Mouse (Mus musculus) urinary bladder, adult 18-20 months (tissue): ENCODE data around the gene Fgfr2.
"Not testable (repeated sequence)": the region's sequence is repeated elsewhere in the genome, so short reads cannot be mapped to it uniquely, and the experiment has no call there.

Experiments
- DNase-seq, 2 experiments: peaks; one replicate each; pipeline ENCODE4 v3.0.0; 2022; ENCODE audit warnings: low spot score in 2 of 2, mixed read lengths in 2 of 2

Gene Fgfr2

DNA sequence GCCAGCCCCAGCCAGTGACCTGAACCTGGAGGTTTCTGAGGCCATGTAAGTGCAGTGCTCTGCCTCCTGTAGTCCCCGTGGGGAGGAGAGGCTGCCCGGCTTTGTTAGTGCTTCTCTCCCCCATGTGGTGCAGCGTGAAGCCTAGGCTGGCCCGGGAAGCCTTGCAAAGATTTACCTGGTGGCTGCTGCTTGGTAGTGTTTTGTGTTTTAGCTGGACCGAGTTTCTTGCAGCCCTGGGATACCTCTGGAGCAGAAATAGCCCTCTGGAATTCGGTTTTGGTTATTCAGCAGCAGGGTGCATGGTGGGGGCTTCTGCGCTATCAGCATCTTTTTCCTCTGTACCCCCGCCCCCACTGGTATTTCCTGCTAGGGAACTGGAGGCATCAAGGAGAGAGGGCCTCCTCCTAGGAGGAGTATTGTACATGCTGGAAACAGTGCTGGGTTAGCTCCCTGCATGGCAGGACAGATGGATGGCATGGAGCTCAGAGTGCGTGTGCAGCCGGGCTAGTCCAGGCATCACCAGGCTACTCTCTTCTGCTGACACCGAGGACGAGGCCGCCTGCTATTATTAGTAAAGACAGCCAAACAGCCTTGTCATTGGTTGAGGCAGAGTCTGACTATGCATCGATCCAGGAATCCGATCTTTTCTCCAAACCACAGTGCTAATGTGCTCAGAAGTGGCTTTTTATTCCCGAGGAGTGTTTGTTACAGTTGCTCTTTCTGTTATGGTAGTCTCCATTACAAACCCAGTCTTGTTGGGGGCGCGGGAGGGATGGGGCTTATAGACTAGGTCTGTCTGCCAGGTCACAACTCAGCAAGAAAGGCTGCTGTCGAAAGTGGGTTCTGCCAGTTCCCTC is 2430.0 kb downstream of the Fgfr2 start:
- DNase-seq, result no peak

DNA sequence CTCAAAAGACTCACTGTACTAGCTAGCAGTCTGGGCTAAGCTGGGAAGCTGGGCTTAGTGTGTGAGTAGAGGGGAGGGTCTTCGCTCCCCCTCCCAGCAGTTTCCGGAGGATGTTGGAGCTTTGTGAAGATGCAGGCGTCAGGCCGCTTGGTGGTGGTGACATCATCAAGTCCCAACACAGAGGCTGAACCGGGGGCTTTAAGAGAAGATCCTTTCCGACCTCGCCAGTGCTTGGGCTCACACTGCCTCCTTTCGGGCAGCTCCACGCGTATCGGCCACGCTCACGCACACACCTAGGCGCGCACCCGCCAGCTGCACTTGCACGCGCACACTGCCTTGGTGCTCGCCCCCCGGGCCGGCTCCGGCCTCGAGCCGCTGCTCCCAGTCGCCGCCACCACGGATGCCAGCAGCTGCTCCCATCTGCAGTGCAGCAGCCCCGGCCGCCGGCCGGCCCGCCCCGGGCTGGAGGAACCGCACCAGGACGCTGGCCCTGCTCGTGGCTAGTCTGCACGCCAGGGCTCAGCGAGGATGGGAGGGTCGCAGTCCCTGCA is 2430.7 kb downstream of the Fgfr2 start:
- DNase-seq, result peak in 1 of 2 experiments; percentile 45

DNA sequence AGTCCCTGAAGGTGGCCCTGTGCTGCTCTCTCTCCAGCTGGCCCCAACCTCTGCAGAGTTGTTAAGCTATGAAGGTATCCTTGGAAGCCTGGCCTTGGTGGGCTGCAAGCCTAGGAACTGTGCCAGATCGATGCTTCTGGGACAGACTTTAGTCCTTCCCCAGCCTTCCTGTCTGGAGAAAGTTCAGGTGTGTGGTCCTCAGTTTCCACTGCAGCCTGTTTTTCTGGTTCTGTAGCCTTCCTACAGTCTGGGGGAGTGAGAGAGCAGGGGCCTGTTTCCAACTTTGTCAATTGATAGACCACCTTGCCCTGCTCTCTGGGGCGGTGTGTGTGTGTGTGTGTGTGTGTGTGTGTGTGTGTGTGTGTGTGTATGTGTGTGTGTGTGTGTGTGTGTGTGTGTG is 2431.2 kb downstream of the Fgfr2 start:
- DNase-seq, result no peak

DNA sequence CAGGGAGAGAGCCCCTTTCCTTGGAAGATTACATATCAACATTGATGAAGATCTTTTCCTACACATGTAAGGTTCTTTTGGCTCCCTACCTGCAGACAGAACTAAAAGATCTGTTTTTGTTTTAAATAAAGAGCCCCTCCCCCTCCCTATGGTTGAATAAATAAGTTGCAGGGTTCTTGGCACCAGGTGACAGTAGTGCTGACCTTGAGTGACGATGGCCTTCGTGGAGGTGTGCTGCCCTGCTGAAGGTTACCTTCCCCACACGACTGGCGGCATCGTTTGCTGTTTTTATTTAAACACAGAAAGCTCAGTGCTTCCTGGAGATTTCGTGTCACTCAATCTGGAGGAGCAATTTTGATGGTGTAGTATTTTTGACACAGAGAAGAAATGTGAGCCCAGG is 2432.3 kb downstream of the Fgfr2 start:
- DNase-seq, result no peak

DNA sequence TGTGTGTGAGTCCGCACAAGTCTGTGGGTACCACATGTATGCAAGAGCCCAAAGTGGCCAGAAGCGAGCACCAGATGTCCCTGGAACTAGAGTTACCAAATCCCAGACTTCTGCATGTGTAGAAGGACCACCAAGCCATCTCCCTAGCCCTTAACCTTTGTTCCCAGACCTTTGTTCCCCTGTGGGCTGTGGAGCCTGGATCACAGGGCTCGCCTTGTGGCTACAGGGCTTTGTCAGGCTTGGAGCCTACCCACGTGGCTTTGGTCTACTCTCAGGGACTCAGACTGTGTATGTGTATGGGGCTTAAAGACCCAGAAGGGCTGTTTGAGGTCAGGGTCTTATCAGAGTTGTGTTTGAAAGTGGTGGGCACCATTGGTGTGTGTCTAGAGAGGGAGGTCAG is 2434.5 kb downstream of the Fgfr2 start:
- no peak for DNase-seq

DNA sequence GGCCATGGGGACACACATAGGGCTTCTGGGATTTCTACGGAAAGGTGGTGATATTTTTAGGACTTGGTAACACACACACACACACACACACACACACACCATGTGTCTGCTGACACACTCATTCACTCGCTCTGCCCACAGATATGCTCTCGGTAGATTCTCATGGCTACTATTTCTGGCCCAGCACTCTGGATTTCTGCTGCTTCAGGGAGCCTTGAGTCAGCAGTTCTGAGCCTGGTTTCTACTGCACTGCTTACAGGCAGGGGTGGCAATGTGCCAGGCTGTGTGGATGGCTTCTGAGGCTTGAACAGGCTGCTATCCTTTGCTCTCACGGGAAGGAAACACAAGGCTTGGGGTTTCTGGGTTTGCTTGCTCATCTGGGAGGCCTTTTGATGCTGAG is 2441.4 kb downstream of the Fgfr2 start:
- no peak for DNase-seq

DNA sequence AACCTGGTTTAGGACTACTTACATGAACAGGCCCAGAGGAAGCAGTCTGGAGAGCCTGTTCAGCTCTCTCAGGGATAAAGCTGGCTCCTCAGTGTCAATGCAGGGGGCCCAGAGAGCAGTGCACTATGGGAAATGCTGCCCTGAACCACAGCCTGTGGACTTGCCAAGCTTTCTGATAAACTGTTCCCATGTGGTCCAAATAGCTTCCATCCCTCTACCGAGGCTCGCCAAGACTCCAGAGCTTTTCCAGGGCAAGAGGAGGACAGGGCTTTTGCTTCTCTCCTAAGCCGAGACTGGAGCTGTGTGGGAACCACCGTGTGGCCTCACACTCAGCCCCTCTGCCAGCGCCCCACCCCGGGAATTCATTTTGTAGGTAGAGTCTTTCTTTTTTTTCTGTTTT is 2444.7 kb downstream of the Fgfr2 start:
- DNase-seq, result no peak

DNA sequence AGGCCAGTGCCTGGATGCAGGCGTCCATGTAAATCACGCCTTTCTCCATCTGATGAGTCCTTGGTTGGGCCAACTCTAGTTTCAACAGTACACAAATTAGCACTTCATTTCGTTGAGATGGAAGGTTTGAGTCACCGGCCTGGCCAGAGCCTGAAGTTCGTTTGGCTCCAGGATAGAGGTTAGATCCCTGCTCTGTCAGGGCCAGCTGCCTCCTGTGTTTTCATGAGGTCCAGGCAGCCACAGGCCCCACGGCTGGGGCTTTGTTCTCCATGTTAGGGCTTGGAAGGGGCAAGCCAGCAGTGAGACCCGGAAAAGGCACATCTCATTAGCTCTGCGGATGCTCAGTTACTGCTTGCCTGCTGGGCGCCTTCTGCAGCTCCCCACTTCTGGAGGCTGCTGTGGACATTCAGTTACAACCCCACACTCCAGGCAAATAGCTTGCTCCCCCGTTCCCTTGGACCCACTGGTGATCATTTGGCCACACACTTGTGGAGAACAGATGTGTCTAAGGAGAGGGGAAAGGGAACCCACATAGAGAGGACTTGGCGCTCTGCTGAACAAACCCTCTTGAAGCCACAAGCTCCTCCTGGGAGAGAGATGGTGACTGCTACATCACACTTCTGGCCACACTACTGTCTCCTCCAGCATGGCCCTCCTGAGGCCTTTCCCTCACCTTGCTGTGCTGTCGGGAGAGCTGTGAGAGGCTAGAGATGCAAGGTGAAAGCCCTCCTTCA is 2445.4 kb downstream of the Fgfr2 start:
- no peak for DNase-seq

DNA sequence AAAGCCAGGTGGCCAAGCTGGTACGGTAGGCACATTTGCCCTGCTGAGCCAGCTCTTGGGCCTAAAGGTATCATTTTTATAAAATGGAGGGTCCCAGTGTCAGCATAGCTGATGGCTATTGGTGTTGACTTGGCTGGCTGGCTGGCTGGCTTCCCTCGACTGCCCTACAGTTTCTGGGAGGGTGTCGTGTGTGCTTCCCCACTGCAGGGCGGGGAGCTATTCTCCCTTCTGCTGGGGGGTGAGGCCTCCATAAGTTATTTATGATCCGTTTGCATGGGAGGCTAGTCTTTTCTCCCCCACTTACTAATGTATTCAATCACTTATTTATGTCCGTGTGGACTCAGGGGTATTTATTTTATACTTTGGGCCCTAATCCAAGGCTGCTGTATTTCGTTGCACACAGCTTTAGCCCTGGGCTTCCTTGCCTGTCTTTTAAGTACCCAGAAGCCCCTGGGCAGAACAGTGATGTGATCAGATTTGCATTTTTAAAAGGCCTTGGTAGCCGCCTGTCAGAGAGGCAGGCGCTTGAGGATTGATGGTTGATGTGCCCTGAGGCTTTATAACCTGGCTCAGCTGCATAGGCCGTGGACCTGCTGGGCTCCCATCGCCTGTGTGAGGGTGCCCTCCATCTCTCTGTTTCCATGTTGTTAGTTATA is 2446.1 kb downstream of the Fgfr2 start:
- no peak for DNase-seq

DNA sequence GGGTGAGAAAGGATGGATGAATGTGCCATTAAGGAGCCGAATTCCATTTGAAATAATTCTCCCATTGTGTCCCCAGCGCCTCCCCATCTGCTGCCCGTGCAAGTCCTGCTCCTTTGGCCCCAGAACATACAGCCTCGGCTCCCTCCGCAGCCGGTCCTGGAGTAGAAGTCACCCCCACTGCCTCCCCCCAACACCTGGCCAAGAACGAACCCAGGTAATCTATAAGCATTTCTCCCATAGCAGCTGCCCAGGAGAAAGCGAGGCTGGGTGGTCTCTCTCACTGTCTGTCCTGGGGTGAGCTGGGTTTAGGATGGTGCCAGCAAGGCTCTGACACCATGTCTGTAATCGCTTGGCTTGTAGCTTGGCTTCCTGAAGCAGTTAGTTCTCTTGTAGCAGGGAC is 2448.6 kb downstream of the Fgfr2 start:
- no peak for DNase-seq

DNA sequence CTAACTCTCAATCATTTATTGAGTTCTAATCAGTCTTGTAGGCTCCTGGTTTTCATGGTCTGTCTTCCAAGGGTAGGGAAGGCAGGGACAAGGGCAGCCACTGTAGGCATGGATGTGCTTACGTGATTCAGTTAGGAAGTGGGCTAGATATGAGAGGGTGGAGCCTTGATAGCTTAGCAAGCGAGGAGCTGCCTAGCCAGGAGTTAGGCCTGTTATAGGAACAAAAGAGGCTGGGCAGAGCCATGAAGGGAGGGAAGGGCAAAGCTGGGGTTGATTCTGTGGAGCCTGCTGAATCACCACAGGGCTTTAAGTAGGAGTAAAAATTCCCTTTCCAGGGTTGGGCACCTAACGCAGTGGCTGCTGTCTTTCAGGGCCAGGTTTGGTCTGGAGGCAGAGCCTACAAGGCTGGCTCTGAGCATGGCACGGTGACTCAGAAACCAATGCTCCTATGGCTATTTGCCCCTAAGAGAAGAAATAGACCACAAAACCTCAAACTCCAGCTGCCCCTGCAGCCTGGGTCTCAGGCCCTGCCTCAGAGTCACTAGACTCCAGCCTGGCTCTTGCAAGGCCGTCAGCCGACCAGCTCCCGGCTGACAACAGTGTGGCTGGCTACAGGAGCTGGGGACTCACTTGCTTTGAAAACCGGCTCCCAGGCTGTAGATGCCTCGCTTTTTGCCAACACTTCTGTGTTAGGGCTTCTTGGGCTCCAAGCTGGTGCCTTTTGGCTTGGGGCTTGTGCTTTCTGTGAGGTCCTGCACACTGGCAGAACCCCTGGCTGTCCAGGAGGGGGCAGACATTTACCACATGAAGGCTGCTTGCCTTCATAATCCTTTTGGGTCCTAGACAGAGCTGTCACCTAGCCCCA is 2449.7 kb downstream of the Fgfr2 start:
- DNase-seq, result peak in 1 of 2 experiments; percentile 28

DNA sequence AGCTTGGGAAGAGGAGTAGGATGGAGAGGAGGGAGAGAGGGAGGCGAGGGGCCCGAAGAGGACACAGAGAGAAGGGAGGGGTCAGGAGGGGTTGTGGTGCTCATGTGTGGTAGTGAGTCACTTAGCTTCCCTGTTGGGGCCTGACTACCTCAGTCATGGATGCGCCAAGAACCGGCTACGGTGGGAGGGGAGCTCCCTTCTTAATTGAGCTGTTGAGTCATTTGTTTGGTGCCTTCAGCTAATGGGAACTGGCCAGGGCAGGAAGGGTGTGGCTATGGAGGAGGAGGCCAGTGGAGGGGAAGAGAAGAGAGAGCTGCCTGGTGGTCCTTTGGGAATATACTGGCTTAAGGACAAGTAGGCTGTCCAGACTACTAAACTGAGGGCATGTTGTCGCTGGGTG is 2451.8 kb downstream of the Fgfr2 start:
- peak in 1 of 2 experiments; percentile 76 for DNase-seq

DNA sequence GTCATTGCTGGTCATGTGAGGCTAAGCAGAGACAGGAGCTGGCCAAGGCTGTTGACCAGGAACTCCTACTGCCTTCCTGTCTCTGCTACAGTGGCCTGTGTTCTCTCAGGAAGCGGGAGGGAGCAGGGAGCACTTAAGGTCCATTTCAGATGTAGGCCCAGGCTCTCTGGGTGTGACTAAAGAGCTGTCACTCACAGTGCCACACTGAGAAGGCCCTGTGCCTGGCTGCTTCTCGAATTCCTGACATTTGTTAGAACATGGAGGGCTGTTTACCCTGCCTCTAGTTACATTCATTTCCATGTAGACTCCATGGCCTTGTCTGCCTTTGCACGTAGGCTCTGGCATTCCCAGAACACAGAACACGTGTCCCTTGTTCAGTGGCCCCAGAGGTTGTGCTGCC is 2452.8 kb downstream of the Fgfr2 start:
- DNase-seq, result no peak

DNA sequence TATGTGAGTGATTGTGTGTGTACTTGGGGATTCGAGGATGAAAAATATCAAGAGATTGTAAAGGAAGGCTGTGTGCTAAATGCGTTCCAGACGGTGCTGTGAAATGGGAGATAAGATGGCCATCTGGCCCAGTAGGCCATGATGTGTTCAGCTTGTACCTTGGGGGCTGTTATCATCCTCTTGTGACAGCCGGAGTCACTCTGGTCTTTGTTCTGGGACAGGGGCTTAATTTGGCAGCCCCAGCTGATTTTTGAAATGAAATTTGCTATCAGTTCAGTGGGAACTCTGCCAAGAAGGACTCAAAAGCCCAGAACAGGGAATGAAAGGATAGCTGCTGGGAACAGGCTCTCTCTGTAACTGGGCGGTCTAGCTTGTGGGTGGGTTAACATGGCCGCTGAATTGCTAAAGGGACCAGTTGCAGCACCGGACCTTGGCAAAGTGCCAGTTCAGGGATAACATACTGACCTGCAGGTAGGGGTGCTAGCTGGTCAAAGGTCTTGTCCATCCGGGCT is 2453.7 kb downstream of the Fgfr2 start:
- no peak for DNase-seq

DNA sequence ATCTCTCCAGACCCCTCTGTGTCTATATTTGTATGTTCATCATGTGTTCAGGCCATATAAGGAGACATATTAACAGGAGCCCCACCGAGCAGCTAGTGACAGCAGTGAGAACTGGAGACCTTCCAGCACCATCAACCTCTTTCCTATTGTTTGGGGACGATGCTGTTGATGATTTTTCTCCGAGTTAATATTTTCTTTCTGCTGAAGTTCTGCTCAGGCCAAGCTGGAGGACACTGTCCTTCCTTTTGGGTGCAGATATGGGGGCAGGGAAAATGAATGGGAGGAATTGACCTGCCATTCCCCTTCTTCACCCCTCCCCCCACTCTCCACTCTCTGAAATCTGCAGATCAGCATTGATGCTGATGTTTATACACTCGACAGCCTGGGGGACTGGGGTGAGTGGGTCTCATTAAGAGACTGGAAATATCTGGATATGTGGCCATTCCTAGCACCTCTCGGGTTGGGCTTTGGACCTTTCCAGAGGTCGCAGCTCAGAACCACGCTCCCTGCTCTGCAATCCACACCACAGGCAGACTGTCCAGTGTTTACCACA is 2454.3 kb downstream of the Fgfr2 start:
- DNase-seq, result no peak

DNA sequence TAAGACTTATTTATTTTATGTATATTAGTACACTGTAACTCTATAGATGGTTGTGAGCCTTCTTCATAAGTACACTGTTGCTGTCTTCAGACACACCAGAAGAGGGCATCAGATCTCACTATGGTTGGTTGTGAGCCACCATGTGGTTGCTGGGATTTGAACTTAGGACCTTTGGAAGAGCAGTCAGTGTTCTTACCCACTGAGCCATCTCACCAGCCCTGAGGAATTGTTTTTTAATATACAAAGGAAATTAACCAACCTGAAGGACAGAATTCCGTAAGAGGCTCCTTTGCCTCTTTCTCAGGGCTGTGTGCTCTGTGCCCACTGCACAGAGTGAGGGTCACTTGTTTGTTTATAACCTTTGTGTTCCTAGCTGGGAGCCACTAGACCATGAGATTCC is 2455.1 kb downstream of the Fgfr2 start:
- DNase-seq, result not testable (repeated sequence)

DNA sequence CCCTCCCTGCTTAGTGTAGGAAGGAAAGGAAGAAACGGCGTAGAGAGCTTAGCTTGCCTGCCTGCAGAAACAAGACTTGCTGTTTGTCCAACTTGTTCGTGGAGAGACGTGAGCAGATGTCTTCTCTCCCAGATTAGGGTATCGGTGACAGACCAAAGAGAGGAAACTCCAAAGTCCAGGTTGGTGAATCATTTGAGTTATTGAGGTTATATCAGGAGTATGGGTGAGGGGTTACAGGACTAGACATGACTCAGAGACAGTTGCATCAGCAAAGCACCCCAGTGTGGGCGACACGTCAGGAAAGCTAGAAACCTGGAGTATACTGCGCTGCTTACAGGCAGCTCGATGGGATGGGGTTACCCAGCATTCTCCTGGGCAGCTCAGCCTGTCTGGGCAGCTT is 2457.8 kb downstream of the Fgfr2 start:
- DNase-seq, result no peak

DNA sequence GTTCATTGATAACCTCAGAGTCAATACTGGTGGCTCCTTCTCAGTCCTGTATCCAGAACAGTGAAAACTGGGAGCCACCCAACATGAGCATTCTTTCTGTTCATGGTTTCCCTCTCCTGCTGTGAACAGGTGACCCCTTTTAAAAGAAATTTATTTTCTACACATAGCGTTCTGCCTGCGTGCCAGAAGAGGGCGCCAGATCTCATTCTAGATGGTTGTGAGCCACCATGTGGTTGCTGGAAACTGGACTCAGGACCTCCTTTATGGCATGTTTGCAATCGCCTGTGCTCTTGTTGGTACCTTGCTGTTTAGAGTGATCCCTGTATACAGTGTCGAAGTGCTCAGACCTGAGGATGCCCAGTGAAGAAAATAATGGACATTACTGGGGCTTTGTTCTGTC is 2458.5 kb downstream of the Fgfr2 start:
- DNase-seq, result no peak

DNA sequence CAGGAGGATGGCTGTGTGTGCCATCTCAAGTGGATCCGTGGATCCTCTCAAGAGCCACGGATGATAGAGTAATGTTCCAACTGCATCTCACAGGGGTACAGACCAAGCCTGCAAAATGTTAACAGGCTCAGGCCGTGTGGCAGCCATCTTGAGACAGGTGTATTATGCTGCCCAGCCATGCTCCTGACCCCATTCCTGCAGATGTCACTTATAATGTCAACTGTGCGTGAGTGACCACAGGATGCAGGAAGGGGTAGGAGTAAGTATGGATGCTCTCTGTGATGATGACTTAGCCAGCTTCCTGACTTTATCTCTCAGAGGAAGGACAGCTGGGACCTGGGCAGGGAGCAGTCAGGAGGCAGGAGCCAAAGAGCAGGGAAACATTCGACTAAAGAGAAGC is 2459.1 kb downstream of the Fgfr2 start:
- no peak for DNase-seq

DNA sequence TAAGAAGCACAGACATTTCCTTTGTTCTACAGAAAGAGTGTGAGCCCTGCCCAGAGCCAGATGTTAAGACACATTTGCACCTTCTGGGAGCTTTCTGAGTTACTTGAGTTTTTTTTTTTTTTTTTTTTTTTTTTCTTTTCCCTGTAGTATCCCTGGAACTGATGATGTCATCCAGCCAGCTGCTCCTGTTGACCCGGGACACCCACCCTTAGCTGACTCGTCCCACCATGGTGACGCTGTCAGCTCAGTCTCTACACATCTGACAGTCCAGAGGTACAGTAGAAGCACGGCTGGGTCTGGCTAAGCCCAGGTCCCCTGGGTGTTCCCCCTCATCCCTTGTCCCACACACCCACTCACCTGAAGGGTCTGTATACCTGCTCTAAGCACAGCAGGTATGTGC is 2460.3 kb downstream of the Fgfr2 start:
- no peak for DNase-seq

DNA sequence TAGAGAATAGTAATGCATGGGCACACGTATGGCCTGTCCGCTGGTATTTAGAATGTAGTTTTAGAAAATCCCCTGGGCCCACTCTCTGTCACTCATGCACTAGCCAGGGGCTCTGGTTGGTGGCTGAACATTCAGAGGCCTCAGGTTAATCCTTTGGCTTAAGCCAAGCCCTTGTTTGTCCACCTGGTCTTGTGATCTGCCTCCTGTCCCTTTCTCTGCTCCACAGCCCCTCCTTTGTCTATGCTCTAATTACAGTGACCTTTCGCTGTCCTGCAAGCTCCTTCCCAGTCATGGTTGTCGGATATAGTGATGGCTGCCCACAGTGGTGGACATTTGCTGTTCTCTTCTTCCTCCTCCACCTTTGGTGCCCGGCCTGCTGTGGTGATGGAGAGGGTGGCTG is 2460.9 kb downstream of the Fgfr2 start:
- DNase-seq, result no peak
